In genomic region chr2:163697764-163698480, GRCm38 (mm10) we compare ENCODE assay signal across 8 mouse cellular contexts. TPM values are rescaled to one million over a fixed set of nuclear protein-coding genes. Genes with fewer than 3 reads are reported as not detected.
DNase-seq lines count a peak whose midpoint lies in the region; ATAC-seq and TF ChIP-seq lines count a peak whose summit lies in the region.

No protein-coding gene starts in this region.

- H3K27ac ChIP-seq in heart, adult 2 months, result peak overlapping the region; percentile 82
- H3K27ac ChIP-seq in forebrain, postnatal 0 days (ENCODE audit: low read depth, low read length), result no peak overlapping the region; the same call in 1 of the 2 replicates

- TF ChIP-seq POLR2A in heart, adult 2 months (IDR thresholded peaks at IDR 0.05; ENCODE audit: insufficient read depth, low read depth, low read length), result no peak

- no peak overlapping the region for H3K4me3 ChIP-seq in heart, adult 2 months
- H3K4me3 ChIP-seq in forebrain, postnatal 0 days (ENCODE audit: low read depth, low read length), result no peak overlapping the region

- peaks cover 25% of the 10 kb centered on the region for H3K36me3 ChIP-seq in heart, adult 2 months (ENCODE audit: control insufficient read depth, insufficient read depth, low read length)
- no peaks in the 10 kb centered on the region for H3K36me3 ChIP-seq in forebrain, postnatal 0 days (ENCODE audit: insufficient read depth)

- ATAC-seq in forebrain, postnatal 0 days, result no peak

- no peaks in the 10 kb centered on the region for H3K27me3 ChIP-seq in heart, adult 2 months (ENCODE audit: control insufficient read depth, insufficient read depth, low read length)
- no peaks in the 10 kb centered on the region for H3K27me3 ChIP-seq in forebrain, postnatal 0 days (ENCODE audit: insufficient read depth, low read length)

- TF ChIP-seq CTCF in heart, adult 2 months (IDR thresholded peaks at IDR 0.05), result no peak
- no peak for TF ChIP-seq CTCF in forebrain, postnatal 0 days (IDR thresholded peaks at IDR 0.05; ENCODE audit: low read depth)

- H3K4me2 ChIP-seq in forebrain, postnatal 0 days (ENCODE audit: low read depth), result no peak overlapping the region

- TF ChIP-seq EP300 in heart, adult 2 months (IDR thresholded peaks at IDR 0.05; ENCODE audit: insufficient read depth, low read depth, low read length), result 0 out of 2 replicates have a peak, but pooled peaks have one; percentile 22

- no peaks in the 10 kb centered on the region for H3K9me3 ChIP-seq in forebrain, postnatal 0 days (ENCODE audit: low read length)

- intact Hi-C loops in heart, adult 2 months (cut with DNase I), result no loop called here

- peak; percentile 58 to 64 for DNase-seq in heart, adult 2 months
- DNase-seq in heart, adult 8-10 months (ENCODE audit: low spot score), result no peak
- DNase-seq in gastrocnemius, postnatal 25 days, result peak; percentile 40
- peak; percentile 36 to 64 for DNase-seq in kidney, postnatal 25 days
- DNase-seq in naive thymus-derived CD4-positive, alpha-beta T cell, adult 2 months (ENCODE audit: low read depth), result peak; percentile 58
- no peak for DNase-seq in forebrain, postnatal 0 days
- DNase-seq in adrenal gland, postnatal 25 days, result no peak
- DNase-seq in spleen, adult 18-20 months, result no peak

- WGBS in heart, adult 2 months, result 3% methylated on average over 16 of the region's 16 CpGs
- 50% methylated on average over 16 of the region's 16 CpGs for WGBS in forebrain, postnatal 0 days

- peaks cover 43% of the 10 kb centered on the region for H3K4me1 ChIP-seq in heart, adult 2 months (ENCODE audit: control insufficient read depth, insufficient read depth, low read length)
- H3K4me1 ChIP-seq in forebrain, postnatal 0 days (ENCODE audit: insufficient read depth), result no peaks in the 10 kb centered on the region

- H3K9ac ChIP-seq in heart, adult 2 months (ENCODE audit: low read depth, low read length), result peak overlapping the region; percentile 28
- no peak overlapping the region; the same call in 1 of the 2 replicates for H3K9ac ChIP-seq in forebrain, postnatal 0 days

- peaks cover 4% of the 10 kb centered on the region for H3K79me2 ChIP-seq in heart, adult 2 months (replicated peaks; ENCODE audit: control insufficient read depth, insufficient read depth, low read length)

RNA-seq across cellular contexts. Expression of gene Pkig, which starts 39.7 kb away (rescaled TPM):
- 100 to 1,000 TPM; 214 to 237 TPM for total RNA-seq in heart, adult 2 months (2021)
- polyA plus RNA-seq in heart, adult 2 months (2012; rRNA removed), result 344 and 361 TPM in 2 replicates
- total RNA-seq in heart, adult 8-10 months (2022), result 100 to 1,000 TPM; 214 to 247 (median 224) TPM
- 10 to 100 TPM; 72.1 to 93.5 TPM for total RNA-seq in gastrocnemius, postnatal 25 days (2021)
- 114 and 138 TPM in 2 replicates for total RNA-seq in forebrain, postnatal 0 days (2014; rRNA removed)
- 211 and 214 TPM in 2 replicates for polyA plus RNA-seq in forebrain, postnatal 0 days (2015; fragmentation: Nextera tagmentation; extraction: Ambion mirVana)
- total RNA-seq in adrenal gland, postnatal 25 days (2021), result 42.5 and 47.7 TPM in 2 replicates

RNA-seq across cellular contexts. Expression of gene Ada, which starts 52.1 kb away (rescaled TPM):
- 1 to 10 TPM in 1 of 2 experiments, under 1 TPM in 1; 0.65 to 1.0 TPM for total RNA-seq in heart, adult 2 months (2021)
- 0.61 and 1.2 TPM in 2 replicates for polyA plus RNA-seq in heart, adult 2 months (2012; rRNA removed)
- total RNA-seq in heart, adult 8-10 months (2022), result 1 to 10 TPM in 2 of 4 experiments, under 1 TPM in 2; 0.46 to 1.2 (median 0.89) TPM
- 1 to 10 TPM in 1 of 2 experiments, under 1 TPM in 1; 0.20 to 1.0 TPM for total RNA-seq in gastrocnemius, postnatal 25 days (2021)
- 4.3 and 6.2 TPM in 2 replicates for total RNA-seq in forebrain, postnatal 0 days (2014; rRNA removed)
- polyA plus RNA-seq in forebrain, postnatal 0 days (2015; fragmentation: Nextera tagmentation; extraction: Ambion mirVana), result 4.6 and 5.4 TPM in 2 replicates
- total RNA-seq in adrenal gland, postnatal 25 days (2021), result 2.8 and 3.6 TPM in 2 replicates

RNA-seq across cellular contexts. Expression of gene Serinc3, which starts 53.0 kb away (rescaled TPM):
- total RNA-seq in heart, adult 2 months (2021), result 100 to 1,000 TPM; 294 to 351 TPM
- 264 and 414 TPM in 2 replicates for polyA plus RNA-seq in heart, adult 2 months (2012; rRNA removed)
- 100 to 1,000 TPM; 272 to 302 (median 297) TPM for total RNA-seq in heart, adult 8-10 months (2022)
- total RNA-seq in gastrocnemius, postnatal 25 days (2021), result 100 to 1,000 TPM in 1 of 2 experiments, 10 to 100 TPM in 1; 97.5 to 115 TPM
- 81.9 and 98.2 TPM in 2 replicates for total RNA-seq in forebrain, postnatal 0 days (2014; rRNA removed)
- polyA plus RNA-seq in forebrain, postnatal 0 days (2015; fragmentation: Nextera tagmentation; extraction: Ambion mirVana), result 26.4 and 31.7 TPM in 2 replicates
- total RNA-seq in adrenal gland, postnatal 25 days (2021), result 482 and 571 TPM in 2 replicates

Comparison
In these comparisons a context has a peak if more than half of its experiments do, and no peak if none do; other contexts are left out.
1. DNase-seq: peak in heart, adult 2 months (2 of 2), gastrocnemius, postnatal 25 days (single experiment), kidney, postnatal 25 days (2 of 2) and naive thymus-derived CD4-positive, alpha-beta T cell, adult 2 months (single experiment); none in heart, adult 8-10 months (single experiment), forebrain, postnatal 0 days (single experiment), adrenal gland, postnatal 25 days (single experiment) and spleen, adult 18-20 months (0 of 2).